Mouse (Mus musculus) liver (tissue): ENCODE results near the gene Dyrk1a.

Experiments
- DNase-seq: peaks from one replicate; pipeline ENCODE4 v3.0.0-alpha.2; 2020; ENCODE audit warnings: mixed read lengths

Gene Dyrk1a

GRCm38 (mm10) chr16:94569229-94570176 is at the start of gene Dyrk1a:
TSS of gene Dyrk1a (plus strand) at chr16:94570010.
- peak; percentile 98 for DNase-seq

DNA sequence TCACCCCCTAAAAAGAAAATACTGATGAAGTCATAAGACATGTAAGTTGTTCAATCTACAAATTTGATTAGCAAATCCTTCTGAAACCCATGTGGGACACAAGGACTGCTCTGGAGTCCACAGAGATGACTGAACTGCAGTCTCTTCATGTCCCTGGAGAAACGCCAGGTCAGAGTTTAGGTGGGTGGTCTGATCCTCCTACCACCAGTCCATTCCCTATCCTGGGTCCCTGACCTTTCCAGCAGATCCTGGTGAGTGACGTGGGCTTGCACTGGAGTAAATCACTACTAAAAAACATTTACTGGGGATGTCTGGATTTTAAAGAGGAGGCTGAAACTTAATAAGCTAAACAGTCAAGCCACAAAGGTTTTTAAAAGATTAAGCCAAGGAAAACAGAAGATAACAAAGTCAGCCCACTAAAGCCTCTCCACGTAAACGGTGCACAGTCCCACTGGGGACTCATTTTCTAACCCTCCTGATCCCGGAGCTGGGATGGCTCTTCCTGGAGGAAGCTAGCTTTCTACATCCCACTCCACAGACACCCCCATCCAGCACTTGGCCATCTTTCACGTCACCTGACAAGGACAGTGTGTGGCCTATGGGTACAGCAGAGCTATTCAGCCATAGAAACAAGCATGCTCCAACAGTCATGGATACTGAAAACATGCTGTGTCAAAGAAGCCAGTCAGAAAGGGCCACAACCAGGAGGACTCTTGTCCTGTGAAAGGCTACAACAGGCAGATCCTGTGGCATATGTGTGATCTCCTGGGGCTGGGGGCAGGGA is 46.0 kb upstream of the Dyrk1a start:
- no peak for DNase-seq

DNA sequence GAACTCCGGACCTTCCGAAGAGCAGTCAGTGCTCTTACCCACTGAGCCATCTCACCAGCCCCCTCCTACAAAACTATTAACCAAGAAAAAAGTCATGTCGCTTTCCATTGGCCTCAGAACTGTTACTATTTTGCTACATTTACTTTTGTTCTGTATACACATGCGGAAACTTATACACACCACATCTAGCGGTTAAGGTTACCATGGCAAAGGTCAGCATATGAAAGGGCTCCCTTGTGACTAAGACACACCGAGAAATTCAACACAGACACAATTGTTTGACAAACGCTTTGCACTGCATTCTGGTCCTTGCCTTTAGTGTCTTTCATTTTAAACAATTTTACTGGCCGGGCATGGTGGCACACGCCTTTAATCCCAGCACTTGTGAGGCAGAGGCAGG is 45.1 kb upstream of the Dyrk1a start:
- DNase-seq = no peak

GRCm38 (mm10) chr16:94525955-94526343 is 43.9 kb upstream of the Dyrk1a start:
- no peak for DNase-seq

DNA sequence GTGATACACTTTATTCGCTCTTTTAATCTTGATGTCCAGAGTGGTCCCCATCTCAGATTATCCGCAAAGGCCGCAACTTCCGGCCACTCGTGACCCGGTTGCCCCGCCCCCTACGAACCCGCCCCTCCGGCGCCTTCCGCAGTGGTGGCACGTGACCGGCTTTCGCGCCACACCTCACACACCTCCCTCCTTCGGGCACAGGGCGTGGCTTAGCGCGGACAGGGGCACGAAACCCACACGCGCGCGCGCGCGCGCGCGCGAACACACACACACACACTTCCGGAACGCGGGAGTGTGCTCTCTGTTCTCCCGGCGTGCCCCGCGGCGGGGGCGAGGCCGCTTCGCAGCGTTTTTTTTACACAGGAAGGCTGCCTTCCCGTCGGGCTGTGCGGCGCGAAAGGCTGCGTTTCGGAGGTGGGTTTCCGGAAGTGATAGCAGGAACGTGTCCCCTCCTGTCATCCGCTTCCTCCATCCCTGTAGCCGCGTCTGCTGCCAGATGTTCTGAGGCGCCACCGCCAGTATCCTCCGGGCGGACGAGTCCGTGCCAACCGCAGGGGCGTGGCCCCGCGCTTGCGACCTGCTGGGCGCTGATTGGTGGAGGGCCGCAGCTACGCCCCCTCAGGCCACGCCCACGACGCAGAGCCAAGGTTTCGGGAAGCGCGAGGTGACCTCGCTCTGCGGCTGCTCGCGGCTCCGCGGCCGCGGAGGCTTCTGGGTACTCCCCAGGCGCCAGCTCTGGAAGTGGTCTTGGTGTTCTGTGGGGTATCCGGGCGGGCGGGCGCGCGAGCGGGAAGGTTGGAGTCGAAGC is 43.3 kb upstream of the Dyrk1a start, which contains the start of gene Vps26c:
Vps26c (minus strand) TSS at position 487 of the 808 bp plus-strand sequence.
- peak; percentile 98 for DNase-seq

DNA sequence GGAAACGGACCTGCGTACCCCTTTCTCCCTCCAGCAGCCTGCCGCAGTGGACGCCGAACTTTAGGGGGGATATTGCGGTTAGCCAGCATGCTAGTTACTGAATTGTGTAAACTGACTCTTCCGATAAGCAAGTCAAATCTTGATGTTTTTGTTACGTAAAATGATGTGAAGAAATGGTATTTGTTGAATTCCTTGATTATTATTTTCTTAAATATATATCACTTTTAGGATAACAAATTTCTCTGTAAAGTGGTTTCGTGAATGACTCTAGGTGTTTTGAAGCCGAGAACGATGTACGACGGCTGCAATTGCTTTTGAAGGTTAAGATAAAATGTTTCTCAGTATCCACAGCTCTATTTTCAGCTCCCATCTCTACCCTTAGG is 42.7 kb upstream of the Dyrk1a start:
- DNase-seq = no peak

- no peak for DNase-seq
These were observed 42.3 kb upstream of the Dyrk1a start for GRCm38 (mm10) chr16:94527546-94527945.

GRCm38 (mm10) chr16:94531268-94531667 is 38.5 kb upstream of the Dyrk1a start:
- DNase-seq = no peak

- no peak for DNase-seq
These were observed 36.1 kb upstream of the Dyrk1a start for GRCm38 (mm10) chr16:94533679-94534078.

DNA sequence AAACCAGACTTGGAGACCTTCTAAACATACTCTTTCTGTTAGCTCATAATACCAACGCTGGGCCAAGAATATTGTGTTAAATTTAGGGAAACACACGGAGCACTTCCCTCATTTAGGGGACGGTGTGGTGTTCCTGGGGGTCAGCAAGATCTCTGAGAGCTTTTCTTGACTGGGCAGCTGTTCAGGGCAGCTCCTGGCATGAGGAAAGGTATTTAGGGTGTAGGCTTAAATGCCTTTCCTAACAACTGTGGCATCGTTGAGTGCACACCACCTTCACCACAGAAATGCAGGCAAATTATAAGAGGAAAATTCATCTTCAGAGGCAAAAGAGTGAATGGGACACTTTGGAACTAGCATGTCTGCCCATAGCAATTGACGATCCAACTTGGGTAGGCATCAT is 34.1 kb upstream of the Dyrk1a start:
- no peak for DNase-seq

GRCm38 (mm10) chr16:94536417-94537158 is 33.2 kb upstream of the Dyrk1a start:
- no peak for DNase-seq

DNA sequence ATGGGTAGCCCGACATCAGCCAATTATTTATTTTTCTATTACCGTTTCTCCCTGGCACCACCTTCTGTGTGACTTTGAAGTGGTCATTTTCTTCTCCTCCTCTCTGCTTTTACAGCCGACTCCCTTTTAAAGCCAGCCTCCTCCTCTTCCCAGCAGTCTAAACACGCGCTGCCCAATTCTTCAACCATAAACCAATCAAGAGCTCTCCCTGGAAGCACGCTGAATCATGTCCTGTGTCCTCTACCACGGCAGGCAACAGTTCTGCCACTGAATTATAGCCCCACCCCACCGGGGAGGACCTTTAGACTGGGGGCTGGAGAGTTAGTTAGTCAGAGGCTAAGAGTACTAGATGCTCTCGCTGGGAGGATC is 32.7 kb upstream of the Dyrk1a start:
- DNase-seq = peak; percentile 51

- no peak for DNase-seq
These were observed 29.7 kb upstream of the Dyrk1a start for GRCm38 (mm10) chr16:94540140-94540539.

GRCm38 (mm10) chr16:94542898-94543297 is 26.9 kb upstream of the Dyrk1a start:
- no peak for DNase-seq

DNA sequence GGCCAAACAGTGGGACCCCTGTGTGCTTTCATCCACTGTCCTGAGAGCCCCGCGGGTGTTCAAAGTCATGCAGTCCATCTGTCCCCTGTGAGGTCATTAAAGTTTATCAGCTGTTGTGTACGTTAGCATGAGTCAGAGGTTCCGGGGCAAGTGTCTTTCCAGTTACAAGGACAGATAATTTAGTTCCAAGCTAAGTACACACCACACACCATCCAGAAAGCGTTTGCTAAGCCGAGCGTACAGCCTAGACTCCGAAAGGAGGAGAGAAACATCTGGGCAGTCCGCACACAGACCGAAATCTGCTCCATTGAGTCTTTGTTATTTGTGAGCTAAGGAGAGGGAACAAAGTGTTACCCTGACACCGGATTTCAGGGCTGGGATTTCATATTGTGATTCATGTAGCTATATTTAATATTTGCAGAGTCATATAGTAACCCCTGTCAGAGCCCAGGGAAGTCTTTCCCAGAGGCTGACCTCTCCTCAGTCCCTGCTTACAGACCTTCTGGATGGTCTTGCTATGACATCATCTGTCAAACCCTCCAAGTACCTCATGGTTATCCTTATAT is 25.2 kb upstream of the Dyrk1a start:
- no peak for DNase-seq

DNA sequence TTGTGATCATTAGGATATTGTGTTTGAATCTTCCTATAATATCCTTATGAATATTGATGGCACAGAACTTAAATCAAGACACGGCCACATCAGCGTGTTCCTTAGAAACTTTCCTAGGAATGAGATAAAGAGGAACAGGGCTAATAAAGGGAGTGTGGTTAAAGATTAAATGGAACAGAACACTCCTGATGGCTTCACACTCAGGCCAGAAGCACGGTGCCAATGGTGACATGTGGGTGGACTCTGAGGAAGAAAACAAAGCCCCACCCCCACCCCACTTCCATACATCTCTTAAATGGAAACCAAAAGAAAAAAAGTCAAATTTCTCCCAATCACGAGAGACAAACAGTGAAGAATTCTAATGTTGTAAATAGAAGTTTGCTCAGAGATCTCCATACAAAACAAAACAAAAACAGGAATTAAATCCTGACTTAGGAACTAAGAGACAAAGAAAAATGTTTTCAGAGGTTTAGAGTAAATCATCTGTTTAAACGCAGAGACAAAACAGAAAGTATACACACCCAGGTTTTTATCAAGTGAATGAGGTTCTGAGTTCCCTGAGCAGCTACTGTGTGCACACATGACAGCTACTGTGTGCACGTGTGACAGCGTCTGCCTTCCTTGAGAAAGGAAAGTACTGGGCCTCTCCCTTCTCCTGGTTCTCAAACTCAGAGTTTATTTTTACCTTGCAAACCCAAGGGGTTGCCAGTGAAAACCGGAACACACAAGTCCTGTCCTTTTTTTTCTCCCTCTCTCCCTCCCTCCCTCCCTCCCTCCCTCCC is 23.8 kb upstream of the Dyrk1a start:
- no peak for DNase-seq

- DNase-seq = no peak
These were observed 20.0 kb upstream of the Dyrk1a start for GRCm38 (mm10) chr16:94549813-94550212.

- DNase-seq = no peak
These were observed 17.9 kb upstream of the Dyrk1a start for GRCm38 (mm10) chr16:94551934-94552333.

GRCm38 (mm10) chr16:94555346-94555745 is 14.5 kb upstream of the Dyrk1a start:
- no peak for DNase-seq

- DNase-seq = no peak
These were observed 13.6 kb upstream of the Dyrk1a start for GRCm38 (mm10) chr16:94556228-94556627.

DNA sequence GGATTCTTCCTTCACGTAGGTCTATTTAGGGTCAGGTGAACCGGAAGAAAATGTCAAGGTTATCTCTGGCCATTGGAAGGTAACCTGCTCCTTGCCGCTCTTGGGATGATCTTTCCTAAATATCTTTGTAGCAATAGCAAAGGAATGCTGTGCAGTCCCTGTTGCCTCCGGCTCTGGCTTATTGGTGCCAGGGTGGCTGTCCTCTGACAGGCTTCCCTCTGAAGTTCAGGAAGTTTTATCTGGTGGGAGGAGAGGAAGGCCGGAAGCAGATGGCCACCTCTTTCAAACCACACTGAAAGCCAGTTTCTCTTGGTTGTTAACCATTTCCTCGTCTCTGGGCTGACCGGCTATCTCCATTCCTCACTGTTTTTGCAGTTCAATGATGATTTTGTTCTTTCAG is 10.5 kb upstream of the Dyrk1a start:
- no peak for DNase-seq
